Mouse (Mus musculus) intestine, embryonic 15.5 days (tissue): ENCODE data around the gene Hist1h2br. TPM values are rescaled to one million over a fixed set of nuclear protein-coding genes. Genes with fewer than 3 reads are reported as not detected.
"Not testable (repeated sequence)": the region's sequence is repeated elsewhere in the genome, so short reads cannot be mapped to it uniquely, and the experiment has no call there.

ENCODE experiments used
- ATAC-seq: fragments of 200-750 bp; cut with Nextera tagmentation; 2 replicates; pipeline ENCODE4 v1.8.0; 2017; ENCODE audit warnings: moderate TSS enrichment, moderate library complexity
- H3K27ac ChIP-seq: fragments of 300-500 bp; sonication (generic); 2 replicates; pipeline ENCODE4 v1.5.1; 2015; ENCODE audit warnings: mild to moderate bottlenecking, inconsistent platforms
- H3K27me3 ChIP-seq: fragments of 300-500 bp; sonication (generic); replicated peaks from 2 replicates; pipeline ENCODE4 v1.6.1; 2015; ENCODE audit warnings: inconsistent platforms
- H3K36me3 ChIP-seq: fragments of 300-500 bp; sonication (generic); 2 replicates; pipeline ENCODE4 v1.6.1; 2015; ENCODE audit warnings: inconsistent platforms
- H3K4me1 ChIP-seq: fragments of 300-500 bp; sonication (generic); replicated peaks from 2 replicates; pipeline ENCODE4 v1.6.1; 2015; ENCODE audit warnings: inconsistent platforms
- H3K4me2 ChIP-seq: fragments of 300-500 bp; sonication (generic); replicated peaks from 2 replicates; pipeline ENCODE4 v1.6.1; 2015; ENCODE audit warnings: mild to moderate bottlenecking, inconsistent platforms
- H3K4me3 ChIP-seq: fragments of 300-500 bp; sonication (generic); replicated peaks from 2 replicates; pipeline ENCODE4 v1.5.1; 2015; ENCODE audit warnings: inconsistent platforms
- H3K9ac ChIP-seq: fragments of 300-500 bp; sonication (generic); 2 replicates; pipeline ENCODE4 v1.6.1; 2015; ENCODE audit warnings: inconsistent platforms
- H3K9me3 ChIP-seq: fragments of 300-500 bp; sonication (generic); 2 replicates; pipeline ENCODE4 v1.6.1; 2016; ENCODE audit warnings: inconsistent platforms
- WGBS: fragments of 180-500 bp; shearing (Covaris S2); methylation state at CpG from one replicate; pipeline ENCODE4 v1.1.7; 2015; 5-methylcytosine and 5-hydroxymethylcytosine counted together
- polyA plus RNA-seq: library from polyadenylated mRNA; unstranded; fragments of >200 nt; fragmentation: Nextera tagmentation; extraction: Ambion mirVana; gene quantifications from 2 replicates; pipeline ENCODE4 v1.2.1, GENCODE M21; 2015

Hist1h2br gene
- polyA plus RNA-seq, 1 experiment from 2014 or later = 16.4 TPM

GRCm38 (mm10) chr13:21811074-21811473, 22.5 kb upstream of the Hist1h2br start:
- not testable (repeated sequence) for H3K4me2 ChIP-seq, H3K4me1 ChIP-seq, H3K36me3 ChIP-seq, H3K27ac ChIP-seq, H3K27me3 ChIP-seq, H3K4me3 ChIP-seq, H3K9ac ChIP-seq, H3K9me3 ChIP-seq
- ATAC-seq = peak; percentile 31
- no CpG with 5 or more reads among the region's 8 CpGs for WGBS

GRCm38 (mm10) chr13:21811539-21811938, 22.0 kb upstream of the Hist1h2br start, which contains the start of gene Hist1h4m:
Gene Hist1h4m (plus strand): TSS chr13:21811746.
- H3K9me3 ChIP-seq, H3K9ac ChIP-seq, H3K36me3 ChIP-seq, H3K27me3 ChIP-seq, H3K4me1 ChIP-seq: not testable (repeated sequence)
- peak within 1 kb of the TSS; percentile 36 for H3K4me2 ChIP-seq
- H3K27ac ChIP-seq = 0 out of 2 replicates have a peak within 1 kb of the TSS, but pooled peaks have one; percentile 22
- peak; percentile 67 for ATAC-seq
- 0 out of 2 replicates have a peak within 1 kb of the TSS, but pooled peaks have one; percentile 9 for H3K4me3 ChIP-seq
- WGBS = no CpG with 5 or more reads among the region's 24 CpGs

GRCm38 (mm10) chr13:21812092-21812491, 21.5 kb upstream of the Hist1h2br start:
- H3K9ac ChIP-seq, H3K27me3 ChIP-seq, H3K4me1 ChIP-seq, H3K36me3 ChIP-seq, H3K9me3 ChIP-seq: not testable (repeated sequence)
- 0 out of 2 replicates have a peak overlapping the region, but pooled peaks have one; percentile 22 for H3K27ac ChIP-seq
- H3K4me3 ChIP-seq = 0 out of 2 replicates have a peak overlapping the region, but pooled peaks have one; percentile 9
- H3K4me2 ChIP-seq = peak overlapping the region; percentile 36
- WGBS = under 1% methylated on average over 14 of the region's 14 CpGs
- ATAC-seq = peak; percentile 64

- not testable (repeated sequence) for H3K27me3 ChIP-seq, H3K4me3 ChIP-seq, H3K4me2 ChIP-seq, H3K36me3 ChIP-seq, H3K9ac ChIP-seq, H3K9me3 ChIP-seq, H3K4me1 ChIP-seq, H3K27ac ChIP-seq
- WGBS = 73% methylated on average over 7 of the region's 16 CpGs
- 0 out of 2 replicates have a peak, but pooled peaks have one; percentile 41 for ATAC-seq
Measured at GRCm38 (mm10) chr13:21820082-21820890, 13.3 kb upstream of the Hist1h2br start.

- Histone ChIP-seq H3K4me2 (no peak overlapping the region), H3K36me3 (no peaks in the 10 kb centered on the region), H3K4me1 (no peaks in the 10 kb centered on the region), H3K9me3 (no peaks in the 10 kb centered on the region), H3K9ac (no peak overlapping the region), H3K4me3 (no peak overlapping the region), H3K27me3 (no peaks in the 10 kb centered on the region), H3K27ac (no peak overlapping the region)
- no peak for ATAC-seq
- WGBS = 61% methylated on average over 3 of the region's 3 CpGs
Measured at GRCm38 (mm10) chr13:21828511-21828910, 5.0 kb upstream of the Hist1h2br start.

GRCm38 (mm10) chr13:21830344-21830743, 3.2 kb upstream of the Hist1h2br start:
- no peak for ATAC-seq
- H3K4me2 ChIP-seq = no peak overlapping the region
- H3K27me3 ChIP-seq = no peaks in the 10 kb centered on the region
- peak overlapping the region; percentile 36; the same call in 1 of the 2 replicates for H3K27ac ChIP-seq
- no peak overlapping the region for H3K9ac ChIP-seq
- no peaks in the 10 kb centered on the region for H3K36me3 ChIP-seq
- H3K4me1 ChIP-seq = no peaks in the 10 kb centered on the region
- WGBS = 88% methylated on average over 10 of the region's 10 CpGs
- no peak overlapping the region for H3K4me3 ChIP-seq
- H3K9me3 ChIP-seq = no peaks in the 10 kb centered on the region

GRCm38 (mm10) chr13:21831418-21832394, 1.8 kb upstream of the Hist1h2br start, which contains the start of gene Hist1h4n:
Gene Hist1h4n (minus strand): TSS chr13:21832196.
- not testable (repeated sequence) for H3K4me1 ChIP-seq, H3K27ac ChIP-seq, H3K27me3 ChIP-seq, H3K36me3 ChIP-seq, H3K4me3 ChIP-seq, H3K9ac ChIP-seq, H3K9me3 ChIP-seq
- under 1% methylated on average over 28 of the region's 58 CpGs for WGBS
- peak within 1 kb of the TSS; percentile 41 for H3K4me2 ChIP-seq
- peak; percentile 86 for ATAC-seq

- not testable (repeated sequence) for H3K27me3 ChIP-seq, H3K4me3 ChIP-seq, H3K9ac ChIP-seq, H3K4me2 ChIP-seq, H3K4me1 ChIP-seq, H3K9me3 ChIP-seq, H3K27ac ChIP-seq, H3K36me3 ChIP-seq
- no CpG with 5 or more reads among the region's 4 CpGs for WGBS
- ATAC-seq = peak; percentile 87
Measured at GRCm38 (mm10) chr13:21840508-21840907, 7.0 kb downstream of the Hist1h2br start.

- not testable (repeated sequence) for H3K9me3 ChIP-seq, H3K4me1 ChIP-seq, H3K9ac ChIP-seq, H3K27ac ChIP-seq, H3K4me2 ChIP-seq, H3K4me3 ChIP-seq, H3K27me3 ChIP-seq, ATAC-seq, H3K36me3 ChIP-seq
Measured at GRCm38 (mm10) chr13:21846356-21846755, 12.8 kb downstream of the Hist1h2br start.

GRCm38 (mm10) chr13:21847883-21848282, 14.3 kb downstream of the Hist1h2br start:
- Histone ChIP-seq H3K9me3 (no peaks in the 10 kb centered on the region), H3K27ac (no peak overlapping the region), H3K4me3 (no peak overlapping the region), H3K27me3 (no peaks in the 10 kb centered on the region), H3K4me2 (no peak overlapping the region), H3K9ac (no peak overlapping the region), H3K36me3 (no peaks in the 10 kb centered on the region), H3K4me1 (no peaks in the 10 kb centered on the region)
- WGBS = 33% methylated on average over 8 of the region's 8 CpGs
- peak; percentile 55; the same call in 1 of the 2 replicates for ATAC-seq

GRCm38 (mm10) chr13:21850696-21851095, 17.2 kb downstream of the Hist1h2br start:
- 58% methylated on average over 1 of the region's 1 CpGs for WGBS
- not testable (repeated sequence) for H3K4me2 ChIP-seq, H3K27me3 ChIP-seq

More at GRCm38 (mm10) chr13:21850696-21851095, 17.2 kb downstream of the Hist1h2br start:
- not testable (repeated sequence) for H3K4me3 ChIP-seq, H3K36me3 ChIP-seq, H3K9me3 ChIP-seq, H3K9ac ChIP-seq, ATAC-seq, H3K27ac ChIP-seq, H3K4me1 ChIP-seq
